Mouse (Mus musculus): Measurements from ENCODE around the gene Tradd. TPM values are rescaled to one million over a fixed set of nuclear protein-coding genes. Genes with fewer than 3 reads are reported as not detected.

Gene Tradd
- polyA plus RNA-seq, 1 experiment from 2014 or later = 13.4 TPM

- WGBS = 75% methylated on average over 9 of the region's 9 CpGs
- H3K4me1 ChIP-seq (replicated peaks) = peaks cover 21% of the 10 kb centered on the region
- H3K9ac ChIP-seq (replicated peaks) = no peak overlapping the region
- H3K4me3 ChIP-seq (replicated peaks) = no peak overlapping the region
- ATAC-seq = peak; percentile 12; the same call in 1 of the 2 replicates
- H3K27ac ChIP-seq = no peak overlapping the region; the same call in 1 of the 2 replicates
- H3K4me2 ChIP-seq (replicated peaks) = no peak overlapping the region
- H3K27me3 ChIP-seq = no peaks in the 10 kb centered on the region
- no peaks in the 10 kb centered on the region for H3K9me3 ChIP-seq
- H3K36me3 ChIP-seq = peaks cover 86% of the 10 kb centered on the region
Observed at GRCm38 (mm10) chr8:105304325-105305210, 40.2 kb upstream of the Tradd start.

GRCm38 (mm10) chr8:105303874-105304273 is 39.5 kb upstream of the Tradd start:
- no peaks in the 10 kb centered on the region for H3K27me3 ChIP-seq
- H3K4me2 ChIP-seq (replicated peaks) = no peak overlapping the region
- H3K9ac ChIP-seq (replicated peaks) = no peak overlapping the region
- H3K9me3 ChIP-seq = no peaks in the 10 kb centered on the region
- WGBS = 91% methylated on average over 9 of the region's 9 CpGs
- no peak for ATAC-seq
- H3K27ac ChIP-seq = no peak overlapping the region
- peaks cover 28% of the 10 kb centered on the region for H3K4me1 ChIP-seq (replicated peaks)
- H3K36me3 ChIP-seq = peaks cover 83% of the 10 kb centered on the region
- no peak overlapping the region for H3K4me3 ChIP-seq (replicated peaks)

- Histone ChIP-seq H3K27me3 (no peaks in the 10 kb centered on the region), H3K9ac (replicated peaks) (no peak overlapping the region), H3K4me2 (replicated peaks) (no peak overlapping the region), H3K27ac (no peak overlapping the region), H3K4me1 (replicated peaks) (peaks cover 33% of the 10 kb centered on the region), H3K4me3 (replicated peaks) (no peak overlapping the region), H3K36me3 (peaks cover 80% of the 10 kb centered on the region), H3K9me3 (no peaks in the 10 kb centered on the region)
- ATAC-seq = no peak
- 88% methylated on average over 8 of the region's 8 CpGs for WGBS
Observed at GRCm38 (mm10) chr8:105303396-105303795, 39.0 kb upstream of the Tradd start.

DNA sequence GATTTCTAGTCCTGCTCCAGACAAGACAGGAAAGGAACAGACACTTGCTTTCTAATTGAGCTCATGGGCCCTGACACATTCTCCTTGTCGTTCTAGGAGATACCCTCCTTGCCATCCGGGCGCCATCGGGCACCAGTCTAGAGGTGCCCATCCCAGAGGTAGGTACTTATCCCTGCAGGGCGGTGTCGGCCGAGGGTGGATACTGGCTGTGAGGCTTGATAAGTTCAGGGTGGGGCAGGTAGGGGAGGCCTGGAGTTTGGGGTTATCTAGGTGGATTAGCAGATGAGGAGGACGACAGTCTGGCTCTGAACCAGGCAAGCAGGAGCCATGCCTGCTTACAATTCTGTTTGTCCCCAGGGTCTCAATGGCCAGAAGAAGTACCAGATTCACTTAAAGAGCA is 35.6 kb upstream of the Tradd start:
- Histone ChIP-seq H3K9me3 (no peaks in the 10 kb centered on the region), H3K27ac (no peak overlapping the region), H3K4me2 (replicated peaks) (no peak overlapping the region), H3K9ac (replicated peaks) (no peak overlapping the region), H3K27me3 (no peaks in the 10 kb centered on the region; the same call in 1 of the 2 replicates), H3K4me3 (replicated peaks) (no peak overlapping the region), H3K4me1 (replicated peaks) (peaks cover 31% of the 10 kb centered on the region), H3K36me3 (peaks cover 59% of the 10 kb centered on the region)
- no peak for ATAC-seq
- 98% methylated on average over 8 of the region's 8 CpGs for WGBS

DNA sequence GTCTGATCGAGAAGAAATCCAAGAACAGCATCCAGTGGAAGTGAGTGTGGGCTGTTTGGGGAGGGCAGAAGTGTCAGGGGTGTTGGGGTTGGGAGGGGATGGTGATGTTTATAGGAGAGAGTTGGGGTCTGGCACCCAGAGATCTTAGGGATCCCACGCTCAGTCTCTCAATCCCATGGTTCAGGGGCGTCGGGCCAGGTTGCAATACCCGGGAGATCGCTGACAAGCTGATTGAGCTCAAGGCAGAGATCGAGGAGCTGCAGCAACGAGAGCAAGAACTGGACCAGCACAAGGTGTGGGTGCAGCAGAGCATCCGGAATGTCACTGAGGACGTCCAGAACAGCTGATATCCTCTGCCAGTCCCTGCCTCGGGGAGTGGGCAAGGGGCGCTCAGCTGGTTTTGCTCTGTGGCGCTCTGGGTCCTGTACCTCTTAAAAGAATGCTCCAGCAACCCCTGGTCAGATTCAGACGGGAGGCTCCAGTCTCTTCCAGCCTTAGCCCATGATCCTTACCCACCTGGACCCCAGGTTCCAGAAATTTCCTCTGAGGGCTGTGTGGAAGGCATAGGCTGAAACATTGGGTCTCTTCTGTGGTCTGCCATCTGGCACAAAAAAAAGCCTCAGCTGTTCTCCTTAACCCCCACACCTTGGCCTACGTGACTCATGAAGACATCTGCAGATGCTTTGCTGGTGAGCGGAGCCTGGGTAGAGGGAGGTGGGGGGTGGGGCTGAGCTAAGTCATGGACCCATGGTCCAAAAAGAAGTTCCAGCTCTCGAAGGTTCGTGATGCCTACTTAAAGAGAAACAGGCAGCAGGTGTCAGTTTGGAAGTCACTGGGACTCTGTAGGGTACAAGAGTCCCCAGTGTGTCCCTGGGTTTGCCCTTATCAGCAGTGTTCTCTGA is 34.2 kb upstream of the Tradd start:
- H3K27me3 ChIP-seq = peaks cover 4% of the 10 kb centered on the region; the same call in 1 of the 2 replicates
- H3K4me2 ChIP-seq (replicated peaks) = peak overlapping the region; percentile 99
- no peak overlapping the region for H3K27ac ChIP-seq
- peak overlapping the region; percentile 90 for H3K9ac ChIP-seq (replicated peaks)
- peaks cover 23% of the 10 kb centered on the region for H3K4me1 ChIP-seq (replicated peaks)
- WGBS = 63% methylated on average over 18 of the region's 18 CpGs
- no peak for ATAC-seq
- H3K4me3 ChIP-seq (replicated peaks) = peak overlapping the region; percentile 88
- peaks cover 45% of the 10 kb centered on the region for H3K36me3 ChIP-seq
- H3K9me3 ChIP-seq = no peaks in the 10 kb centered on the region

- Histone ChIP-seq H3K9me3 (no peaks in the 10 kb centered on the region), H3K36me3 (peaks cover 36% of the 10 kb centered on the region), H3K9ac (replicated peaks) (peak within 1 kb of the TSS; percentile 90), H3K4me1 (replicated peaks) (peaks cover 23% of the 10 kb centered on the region), H3K4me3 (replicated peaks) (peak within 1 kb of the TSS; percentile 88), H3K27ac (peak within 1 kb of the TSS; percentile 15; the same call in 1 of the 2 replicates), H3K4me2 (replicated peaks) (peak within 1 kb of the TSS; percentile 99), H3K27me3 (peaks cover 11% of the 10 kb centered on the region; the same call in 1 of the 2 replicates)
- peak; percentile 92 for ATAC-seq
- under 1% methylated on average over 58 of the region's 58 CpGs for WGBS
Observed at GRCm38 (mm10) chr8:105297511-105298192, 33.2 kb upstream of the Tradd start, which contains the start of gene E2f4. TSS of gene E2f4 (plus strand) at chr8:105297663.

DNA sequence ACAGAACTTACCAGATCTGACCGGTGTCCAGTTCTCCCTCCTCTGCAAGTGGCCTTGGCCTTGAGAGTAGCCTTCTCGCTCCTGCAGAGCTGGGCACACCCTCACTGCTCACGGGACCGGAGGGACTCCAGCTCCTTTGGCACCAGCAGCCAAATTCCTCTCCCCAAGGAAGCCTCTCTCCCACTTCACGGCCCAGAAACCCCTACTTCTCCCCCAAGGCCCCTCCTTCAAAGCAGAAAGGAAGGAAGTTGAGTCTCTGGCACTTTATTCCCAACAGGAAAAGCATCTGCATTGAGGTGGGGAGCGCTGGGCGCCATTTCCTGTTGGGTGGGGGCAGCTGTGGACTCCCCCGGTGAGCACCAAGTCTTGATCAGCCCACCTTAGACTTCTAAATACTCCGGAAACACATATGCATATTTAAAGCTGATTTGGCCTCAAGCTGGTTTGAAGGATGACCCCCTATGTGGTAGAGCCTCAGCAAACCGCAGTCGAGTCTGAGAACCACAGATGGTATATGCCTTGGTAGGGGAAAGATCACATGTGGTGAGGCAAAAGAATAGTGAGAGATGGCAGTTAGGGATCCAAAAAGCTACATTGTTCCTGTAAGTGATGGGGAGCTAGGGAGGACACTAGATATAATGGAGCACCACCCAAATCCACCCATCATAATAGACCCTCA is 31.6 kb upstream of the Tradd start, which contains the start of gene Exoc3l:
TSS of gene Exoc3l (minus strand) at position 207 of the 679 bp plus-strand sequence.
- Histone ChIP-seq H3K4me2 (replicated peaks) (peak within 1 kb of the TSS; percentile 99), H3K27me3 (peaks cover 11% of the 10 kb centered on the region; the same call in 1 of the 2 replicates), H3K27ac (no peak within 1 kb of the TSS), H3K36me3 (peaks cover 21% of the 10 kb centered on the region), H3K4me1 (replicated peaks) (peaks cover 23% of the 10 kb centered on the region), H3K9ac (replicated peaks) (peak within 1 kb of the TSS; percentile 90), H3K9me3 (no peaks in the 10 kb centered on the region), H3K4me3 (replicated peaks) (peak within 1 kb of the TSS; percentile 88)
- no peak for ATAC-seq
- 72% methylated on average over 11 of the region's 11 CpGs for WGBS

- H3K4me3 ChIP-seq (replicated peaks) = peak overlapping the region; percentile 6; the same call in 1 of the 2 replicates
- ATAC-seq = no peak
- whole genome bisulfite sequencing = 71% methylated on average over 11 of the region's 11 CpGs
- H3K4me2 ChIP-seq (replicated peaks) = 0 out of 2 replicates have a peak overlapping the region, but pooled peaks have one; percentile 5
- no peak overlapping the region; the same call in 1 of the 2 replicates for H3K9ac ChIP-seq (replicated peaks)
- peaks cover 13% of the 10 kb centered on the region for H3K36me3 ChIP-seq
- peaks cover 31% of the 10 kb centered on the region for H3K4me1 ChIP-seq (replicated peaks)
- no peak overlapping the region for H3K27ac ChIP-seq
- no peaks in the 10 kb centered on the region for H3K9me3 ChIP-seq
- peaks cover 17% of the 10 kb centered on the region for H3K27me3 ChIP-seq
Observed at GRCm38 (mm10) chr8:105295256-105295655, 30.8 kb upstream of the Tradd start.

DNA sequence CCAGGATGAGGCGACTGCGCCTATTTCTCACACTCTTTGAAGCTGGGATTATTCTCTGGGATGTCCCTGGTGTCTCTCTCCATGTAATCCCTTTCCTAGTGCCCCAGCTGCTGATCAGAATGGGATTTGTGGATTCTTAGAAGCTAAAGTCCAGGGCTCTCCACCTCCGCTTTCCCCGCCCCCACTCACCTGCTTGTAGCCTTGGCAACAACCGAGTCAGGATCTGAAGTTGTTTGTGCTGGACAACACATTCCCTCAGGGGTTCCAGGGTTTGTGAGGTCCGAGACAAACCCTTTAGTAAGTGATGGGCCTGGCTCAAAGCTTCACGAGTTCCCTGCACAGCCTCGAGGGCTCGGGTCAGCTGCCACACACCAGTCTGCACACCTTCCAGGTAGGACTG is 30.4 kb upstream of the Tradd start:
- Histone ChIP-seq H3K4me3 (replicated peaks) (no peak overlapping the region), H3K4me2 (replicated peaks) (0 out of 2 replicates have a peak overlapping the region, but pooled peaks have one; percentile 5), H3K36me3 (peaks cover 8% of the 10 kb centered on the region), H3K27me3 (peaks cover 20% of the 10 kb centered on the region), H3K27ac (no peak overlapping the region), H3K4me1 (replicated peaks) (peaks cover 36% of the 10 kb centered on the region), H3K9ac (replicated peaks) (0 out of 2 replicates have a peak overlapping the region, but pooled peaks have one; percentile 19), H3K9me3 (no peaks in the 10 kb centered on the region)
- WGBS = 57% methylated on average over 9 of the region's 9 CpGs
- ATAC-seq = no peak

GRCm38 (mm10) chr8:105293405-105293804 is 29.0 kb upstream of the Tradd start:
- Histone ChIP-seq H3K27ac (no peak overlapping the region), H3K4me1 (replicated peaks) (peaks cover 31% of the 10 kb centered on the region), H3K9me3 (no peaks in the 10 kb centered on the region), H3K27me3 (peaks cover 20% of the 10 kb centered on the region), H3K9ac (replicated peaks) (peak overlapping the region; percentile 32; the same call in 1 of the 2 replicates), H3K36me3 (no peaks in the 10 kb centered on the region; the same call in 1 of the 2 replicates), H3K4me3 (replicated peaks) (no peak overlapping the region), H3K4me2 (replicated peaks) (no peak overlapping the region)
- no peak for ATAC-seq
- 74% methylated on average over 19 of the region's 19 CpGs for WGBS

DNA sequence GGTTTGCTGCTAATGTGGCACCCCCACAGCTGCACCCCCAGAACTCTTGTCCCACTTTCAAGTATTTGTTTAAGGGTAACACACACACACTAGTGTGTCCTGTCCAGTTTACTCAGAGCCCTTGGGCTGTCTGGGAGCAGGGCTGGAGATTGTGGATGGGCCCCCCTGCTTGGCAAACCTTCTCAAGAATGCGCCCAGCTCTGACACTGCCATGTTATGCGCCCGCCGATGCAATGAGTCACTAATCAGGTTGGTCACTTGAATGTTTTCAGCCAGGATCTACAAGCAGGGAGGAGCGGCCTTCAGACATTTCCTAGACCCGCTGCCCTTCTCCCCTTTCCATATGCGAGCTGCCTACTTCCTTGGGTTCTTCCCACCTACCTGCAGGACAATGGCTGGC is 28.1 kb upstream of the Tradd start:
- Histone ChIP-seq H3K9me3 (no peaks in the 10 kb centered on the region), H3K9ac (replicated peaks) (no peak overlapping the region), H3K27ac (no peak overlapping the region), H3K27me3 (peaks cover 20% of the 10 kb centered on the region), H3K4me2 (replicated peaks) (no peak overlapping the region), H3K36me3 (no peaks in the 10 kb centered on the region), H3K4me3 (replicated peaks) (no peak overlapping the region), H3K4me1 (replicated peaks) (peaks cover 35% of the 10 kb centered on the region)
- ATAC-seq = no peak
- WGBS = 93% methylated on average over 7 of the region's 7 CpGs
